Mouse (Mus musculus): ENCODE data around the gene Smg6.

DNA sequence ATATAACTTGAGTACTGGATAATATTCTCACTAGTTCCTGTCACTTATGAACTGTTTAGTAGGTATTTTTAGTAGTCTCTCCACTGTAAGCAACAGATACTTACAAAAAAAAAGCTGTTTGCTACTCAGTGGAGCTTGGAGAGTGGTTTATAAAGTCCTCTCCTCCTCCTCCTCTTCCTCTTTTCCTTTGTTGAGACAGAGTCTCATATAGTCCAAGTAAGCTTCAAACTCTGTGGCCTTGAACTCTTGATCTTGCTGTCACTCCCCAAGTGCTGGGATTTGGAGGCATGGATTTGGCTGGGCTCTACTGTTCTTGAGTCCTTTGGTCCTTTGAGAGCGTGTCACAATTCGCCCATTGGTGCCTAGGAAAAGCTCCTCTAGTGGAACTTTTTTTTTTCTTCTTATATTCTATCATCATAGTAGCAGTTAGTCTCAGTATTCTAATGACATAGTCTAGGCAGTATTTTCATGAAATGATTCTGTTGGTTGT, 1.7 kb downstream of the Smg6 start:
- TF ChIP-seq CTCF (conservative IDR thresholded peaks at IDR 0.05; ENCODE audit: low read length) (no peak), POU5F1 (IDR thresholded peaks at IDR 0.05; ENCODE audit: borderline replicate concordance, low read length) (no peak), NANOG (IDR thresholded peaks at IDR 0.05; ENCODE audit: borderline replicate concordance, low read length) (no peak)

Data from E14TG2a.4 (cell line).